Mouse (Mus musculus): Measurements from ENCODE around the gene Gm3625. TPM values are rescaled to one million over a fixed set of nuclear protein-coding genes. Genes with fewer than 3 reads are reported as not detected.
"Not testable (repeated sequence)": the region's sequence is repeated elsewhere in the genome, so short reads cannot be mapped to it uniquely, and the experiment has no call there.

Gm3625 gene
- total RNA-seq, 2 experiments from 2014 or later, result not detected

DNA sequence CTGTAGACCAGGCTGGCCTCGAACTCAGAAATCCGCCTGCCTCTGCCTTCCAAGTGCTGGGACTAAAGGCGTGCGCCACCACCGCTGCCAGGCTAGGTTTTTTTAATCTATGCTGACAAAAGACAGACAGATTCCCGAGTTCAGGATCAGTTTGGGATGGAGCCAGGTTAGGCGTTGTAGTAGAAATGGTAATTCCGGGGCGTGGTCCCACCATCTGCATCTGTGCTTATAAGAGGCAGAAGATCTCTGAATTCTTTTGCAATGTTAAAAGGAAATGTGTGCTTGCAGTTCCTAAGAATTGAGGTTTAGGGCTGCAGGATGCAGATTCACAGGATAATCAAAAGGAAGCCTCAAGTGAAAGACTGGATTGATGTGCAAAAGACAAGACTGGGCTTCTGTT is 35.8 kb downstream of the Gm3625 start:
- no peak for DNase-seq

DNA sequence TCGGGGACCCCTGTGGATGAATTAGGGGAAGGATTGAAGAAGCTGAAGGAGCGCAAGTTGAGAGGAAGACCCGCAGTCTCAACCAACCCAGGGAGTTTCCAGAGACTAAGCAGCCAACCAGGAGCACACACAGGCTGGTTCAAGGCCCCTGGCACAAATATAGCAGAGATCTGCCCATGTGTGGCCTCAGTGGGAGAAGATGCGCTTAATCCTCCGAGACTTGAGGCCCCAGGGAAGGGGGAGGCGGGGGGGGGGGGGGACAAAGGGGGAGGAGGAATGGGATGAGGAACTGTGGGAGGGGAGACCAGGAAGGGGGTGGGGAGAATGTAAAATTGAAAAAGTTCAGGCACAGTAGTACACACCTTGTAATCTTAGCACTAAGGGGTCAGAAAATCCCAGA is 37.3 kb downstream of the Gm3625 start:
- no peak for DNase-seq

DNA sequence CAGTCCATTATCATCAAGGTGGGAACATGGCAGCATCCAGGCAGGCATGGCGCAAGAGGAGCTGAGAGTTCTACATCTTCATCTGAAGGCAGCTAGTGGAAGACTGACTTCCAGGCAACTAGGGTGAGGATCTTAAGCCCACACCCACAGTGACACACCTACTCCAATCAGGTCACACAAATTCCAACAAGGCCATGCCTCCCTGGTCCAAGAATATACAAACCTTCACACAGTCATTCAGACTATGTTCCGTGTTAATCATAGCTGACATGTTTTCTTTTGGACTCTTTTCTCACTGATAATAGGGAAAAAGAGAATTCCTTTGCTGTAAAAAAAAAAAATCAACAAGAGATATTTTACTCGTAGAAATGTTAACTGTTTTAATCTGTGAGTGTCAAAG is 39.0 kb downstream of the Gm3625 start:
- DNase-seq, result not testable (repeated sequence)

DNA sequence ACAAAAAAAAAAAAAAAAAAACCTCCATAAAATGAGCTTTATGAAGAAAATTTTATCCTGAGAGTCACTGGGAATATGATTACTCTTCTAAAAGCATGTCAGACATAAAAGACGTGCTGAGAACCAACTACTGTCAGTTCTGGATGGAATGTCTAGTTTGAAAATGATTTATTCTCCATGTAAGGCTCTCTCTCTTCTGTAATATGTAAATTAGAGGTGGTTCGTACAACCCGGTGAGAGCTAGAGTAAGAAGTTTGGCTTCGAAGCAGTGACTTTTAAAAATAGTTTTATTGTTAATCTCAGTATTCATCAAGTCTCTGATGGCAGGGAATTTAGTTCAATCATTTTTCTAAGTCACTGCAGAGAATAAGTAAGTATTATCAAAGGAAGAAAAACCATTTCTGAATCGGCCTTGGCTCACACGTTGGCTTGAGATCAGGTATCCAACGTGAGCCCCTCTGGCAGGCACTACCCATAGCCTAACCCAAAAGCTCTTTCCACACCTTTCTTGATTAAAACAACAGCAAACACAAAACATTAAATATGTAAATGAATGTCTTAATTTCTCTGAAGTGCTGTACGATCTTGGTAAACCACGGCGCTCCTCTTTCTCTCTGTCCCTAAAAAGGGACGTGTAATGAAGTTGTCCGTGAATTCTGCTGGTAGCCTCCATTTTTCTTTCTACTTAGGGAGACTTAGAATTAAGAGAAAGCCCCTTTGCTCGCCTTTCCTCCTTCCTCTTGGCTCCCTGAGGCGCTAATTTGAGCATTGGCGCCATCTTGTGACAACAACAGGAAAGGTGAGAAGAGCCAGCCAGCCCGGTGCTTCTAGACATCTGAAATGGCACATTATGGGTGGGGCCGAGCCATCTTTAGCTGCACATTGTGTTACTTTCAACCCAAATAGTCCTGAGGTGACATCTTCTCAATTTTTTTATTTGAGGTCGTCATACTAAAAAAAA is 44.4 kb downstream of the Gm3625 start:
- DNase-seq, result peak; percentile 77 to 78

DNA sequence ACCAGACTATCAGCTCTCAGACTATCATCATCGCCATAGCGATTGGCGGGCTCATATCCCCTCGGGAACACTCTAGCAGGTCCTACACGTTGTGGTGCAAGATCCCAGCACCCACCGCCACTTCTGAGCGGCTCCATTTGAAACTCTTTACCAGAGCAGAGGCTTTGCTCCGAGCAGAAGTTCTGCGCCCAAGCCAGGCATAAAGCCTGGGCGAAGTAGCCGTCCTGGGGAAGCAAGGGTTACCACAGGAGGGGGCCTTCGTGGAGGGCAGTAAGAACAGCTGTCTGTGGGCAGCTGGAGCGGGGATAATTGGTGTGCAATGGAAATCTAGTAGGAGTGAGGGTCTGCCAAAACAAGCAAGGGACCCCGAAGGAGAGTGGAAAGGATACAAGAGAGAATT is 45.2 kb downstream of the Gm3625 start:
- no peak for DNase-seq

DNA sequence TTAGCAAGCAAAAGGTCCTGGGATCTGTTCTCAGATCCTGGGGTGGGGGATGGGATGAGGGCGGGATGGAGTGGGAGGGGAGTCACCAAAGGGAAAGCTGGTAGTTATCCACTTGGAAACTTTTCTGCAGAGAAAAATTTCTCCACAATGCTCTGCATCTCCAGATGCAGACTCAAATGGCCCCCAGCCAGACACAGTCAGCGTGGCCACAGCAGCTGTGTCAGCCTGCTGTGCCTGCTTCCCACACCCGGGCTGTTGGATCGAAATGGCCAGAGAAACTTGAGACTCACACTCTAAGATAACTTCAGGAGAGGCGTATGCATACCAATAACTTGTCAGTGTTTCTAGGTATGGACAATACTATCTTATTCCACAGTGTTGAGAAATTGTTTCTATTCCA is 46.2 kb downstream of the Gm3625 start:
- no peak for DNase-seq

DNA sequence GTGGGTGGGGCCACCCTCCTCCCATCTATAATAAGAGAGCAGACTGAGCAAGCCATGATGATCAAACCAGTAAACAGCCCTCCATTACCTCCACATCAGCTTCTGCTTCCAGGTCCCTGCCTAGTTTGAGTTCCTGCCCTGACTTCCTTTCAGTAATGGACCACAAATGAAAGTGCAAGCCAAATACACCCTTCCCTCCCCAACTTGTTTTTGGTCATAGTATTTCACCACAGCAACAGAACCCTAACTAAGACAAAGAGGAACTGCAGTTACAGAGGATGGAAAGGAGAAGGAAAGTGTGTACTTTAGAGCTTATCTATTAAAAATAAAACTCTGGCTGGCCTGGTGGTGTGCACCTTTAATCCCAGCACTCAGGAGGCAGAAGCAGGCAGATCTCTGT is 47.3 kb downstream of the Gm3625 start:
- no peak for DNase-seq

DNA sequence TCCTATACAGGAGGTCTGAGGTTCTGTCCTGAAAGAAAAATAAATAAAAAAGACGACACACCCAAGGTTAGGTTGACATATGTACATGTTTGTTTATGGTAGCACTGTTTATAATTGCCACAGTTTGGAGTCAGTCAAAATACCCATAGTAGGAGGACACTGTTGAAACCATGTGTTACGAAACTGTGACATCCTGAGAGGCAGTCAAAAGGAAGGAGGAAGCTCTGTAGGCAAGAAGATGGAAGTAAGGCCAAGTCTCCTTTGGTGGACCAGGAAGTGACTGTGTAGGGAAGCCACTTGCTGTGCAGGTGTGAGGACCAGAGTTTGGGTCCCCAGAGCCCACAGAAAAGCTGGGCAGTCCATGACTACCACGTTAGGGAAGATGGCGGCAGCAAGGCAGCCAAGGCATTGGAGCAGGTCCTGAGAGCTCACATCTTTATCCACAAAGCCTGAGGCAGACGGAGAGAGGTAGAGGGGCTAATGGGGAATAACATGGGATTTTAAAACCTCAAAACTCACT is 48.3 kb downstream of the Gm3625 start:
- DNase-seq, result no peak

Other genes starting within 250 kb of the Gm3625 start
- gene Ncoa1, start 115.7 kb downstream of the Gm3625 start, total RNA-seq (2021), result 10 to 100 TPM; 36.6 to 36.8 TPM
- 10 to 100 TPM; 56.8 to 57.5 TPM for gene Itsn2, start 289 bp downstream of the Gm3625 start, total RNA-seq (2021)
- gene Fam228a, start 145.5 kb upstream of the Gm3625 start, total RNA-seq (2021), result under 1 TPM; 0.20 to 0.30 TPM
- 1 to 10 TPM in 1 of 2 experiments, under 1 TPM in 1; 0.73 to 1.8 TPM for gene Pfn4, start 176.1 kb upstream of the Gm3625 start, total RNA-seq (2021)
- gene Fam228b, start 176.3 kb upstream of the Gm3625 start, total RNA-seq (2021), result 1 to 10 TPM; 3.6 to 4.9 TPM
- gene Sf3b6, start 224.6 kb upstream of the Gm3625 start, total RNA-seq (2021), result 100 to 1,000 TPM; 104 to 110 TPM
- 1 to 10 TPM; 4.2 to 5.4 TPM for gene Fkbp1b, start 248.7 kb upstream of the Gm3625 start, total RNA-seq (2021)